Comparison of ENCODE assay signal across 10 mouse cellular contexts in genomic region chr7:44955628-44956027, GRCm38 (mm10). TPM values are rescaled to one million over a fixed set of nuclear protein-coding genes. Genes with fewer than 3 reads are reported as not detected.
DNase-seq lines count a peak whose midpoint lies in the region; ATAC-seq and TF ChIP-seq lines count a peak whose summit lies in the region.
"Had no signal": no experiment of that assay in that cellular context is flagged by ENCODE, and none has a peak within 500 bp of the region (broad histone marks: within the 10 kb centered on the region; RNA-seq: fewer than 3 reads in every experiment).

No protein-coding gene starts in this region.

- H3K9me3 ChIP-seq in midbrain, embryonic 16.5 days (replicated peaks; ENCODE audit: control insufficient read depth, low read length, poor library complexity, severe bottlenecking), result no peaks in the 10 kb centered on the region
- H3K9me3 ChIP-seq: limb, embryonic 12.5 days had no signal

- H3K4me3 ChIP-seq in layer of hippocampus, adult 2 months, result no peak overlapping the region
- H3K4me3 ChIP-seq in cortical plate, adult 2 months (ENCODE audit: insufficient read depth, low read length), result no peak overlapping the region
- no peak overlapping the region for H3K4me3 ChIP-seq in midbrain, embryonic 16.5 days (ENCODE audit: low read depth, low read length)
- H3K4me3 ChIP-seq: limb, embryonic 12.5 days had no signal

- H3K4me1 ChIP-seq in cortical plate, adult 2 months (ENCODE audit: control insufficient read depth, insufficient read depth, low read length), result no peaks in the 10 kb centered on the region
- no peaks in the 10 kb centered on the region; the same call in 1 of the 2 replicates for H3K4me1 ChIP-seq in midbrain, embryonic 16.5 days (ENCODE audit: control insufficient read depth, insufficient read depth, low read length)

- peaks cover 11% of the 10 kb centered on the region for H3K27me3 ChIP-seq in midbrain, embryonic 16.5 days (ENCODE audit: control insufficient read depth, insufficient read depth, low read depth, low read length)

- no peak for ATAC-seq in midbrain, embryonic 16.5 days

- H3K36me3 ChIP-seq in midbrain, embryonic 16.5 days (ENCODE audit: control insufficient read depth, insufficient read depth, low read length), result peaks cover 5% of the 10 kb centered on the region

- peak; percentile 26 for DNase-seq in cerebellum, adult 9-11 months
- DNase-seq in cerebellum, adult 9-10 months, result no peak
- DNase-seq in layer of hippocampus, adult 2 months (ENCODE audit: low spot score in 2 of 2), result no peak
- no peak for DNase-seq in layer of hippocampus, postnatal 10 days (ENCODE audit: low spot score in 2 of 2)
- peak; percentile 53 for DNase-seq in CD4-positive helper T cell, adult 2 months (ENCODE audit: low read depth, low spot score)
- no peak for DNase-seq in adrenal gland, adult 2 months

- TF ChIP-seq POLR2A in cortical plate, adult 2 months (IDR thresholded peaks at IDR 0.05; ENCODE audit: extremely low read depth, insufficient read depth, low read length), result no peak

- 47% methylated on average over 5 of the region's 5 CpGs for WGBS in midbrain, embryonic 16.5 days

- H3K27ac ChIP-seq in layer of hippocampus, adult 2 months, result no peak overlapping the region
- H3K27ac ChIP-seq in cortical plate, adult 2 months (ENCODE audit: insufficient read depth, low read length), result no peak overlapping the region
- H3K27ac ChIP-seq in midbrain, embryonic 16.5 days (ENCODE audit: low read length), result no peak overlapping the region
- H3K27ac ChIP-seq: limb, embryonic 12.5 days had no signal

- no peak overlapping the region for H3K4me2 ChIP-seq in midbrain, embryonic 16.5 days (ENCODE audit: low read length)
- H3K4me2 ChIP-seq: limb, embryonic 12.5 days had no signal

- TF ChIP-seq CTCF in layer of hippocampus, adult 2 months (conservative IDR thresholded peaks at IDR 0.05), result peak; percentile 82
- TF ChIP-seq CTCF in cortical plate, adult 2 months (IDR thresholded peaks at IDR 0.05; ENCODE audit: extremely low read depth, insufficient read depth, low read length), result peak; percentile 45; the same call in 1 of the 2 replicates

- H3K9ac ChIP-seq in midbrain, embryonic 16.5 days (ENCODE audit: low read depth, low read length), result no peak overlapping the region
- H3K9ac ChIP-seq: limb, embryonic 12.5 days had no signal

RNA-seq across cellular contexts. Expression of gene Tsks, which starts 12.6 kb away (rescaled TPM):
- 1 to 10 TPM; 1.3 to 2.0 TPM for total RNA-seq in layer of hippocampus, adult 2 months (2021)
- under 1 TPM; 0.25 to 0.64 TPM for total RNA-seq in layer of hippocampus, postnatal 10 days (2021)
- 1.5 and 2.0 TPM in 2 replicates for polyA plus RNA-seq in cortical plate, adult 2 months (2012; rRNA removed)
- total RNA-seq in adrenal gland, adult 2 months (2021), result not detected
- 0.13 and 0.31 TPM in 2 replicates for polyA plus RNA-seq in adrenal gland, adult 2 months (2012; rRNA removed)
- polyA plus RNA-seq in midbrain, embryonic 16.5 days (2015; fragmentation: Nextera tagmentation; extraction: Ambion mirVana), result 0.10 and 0.25 TPM in 2 replicates
- polyA plus RNA-seq: intestine, embryonic 14.5 days had no signal

RNA-seq across cellular contexts. Expression of gene Cpt1c, which starts 19.0 kb away (rescaled TPM):
- 100 to 1,000 TPM; 138 to 140 TPM for total RNA-seq in layer of hippocampus, adult 2 months (2021)
- total RNA-seq in layer of hippocampus, postnatal 10 days (2021), result 100 to 1,000 TPM in 1 of 2 experiments, 10 to 100 TPM in 1; 99.2 to 101 TPM
- 154 and 164 TPM in 2 replicates for polyA plus RNA-seq in cortical plate, adult 2 months (2012; rRNA removed)
- 10 to 100 TPM in 1 of 2 experiments, 1 to 10 TPM in 1; 7.3 to 13.5 TPM for total RNA-seq in adrenal gland, adult 2 months (2021)
- 29.6 and 37.5 TPM in 2 replicates for polyA plus RNA-seq in adrenal gland, adult 2 months (2012; rRNA removed)
- polyA plus RNA-seq in midbrain, embryonic 16.5 days (2015; fragmentation: Nextera tagmentation; extraction: Ambion mirVana), result 58.4 and 63.1 TPM in 2 replicates

RNA-seq across cellular contexts. Expression of gene Ap2a1, which starts 26.3 kb away (rescaled TPM):
- total RNA-seq in layer of hippocampus, adult 2 months (2021), result 100 to 1,000 TPM; 298 to 305 TPM
- 100 to 1,000 TPM; 261 to 290 TPM for total RNA-seq in layer of hippocampus, postnatal 10 days (2021)
- polyA plus RNA-seq in cortical plate, adult 2 months (2012; rRNA removed), result 241 and 247 TPM in 2 replicates
- 100 to 1,000 TPM in 1 of 2 experiments, 10 to 100 TPM in 1; 86.3 to 105 TPM for total RNA-seq in adrenal gland, adult 2 months (2021)
- 119 and 121 TPM in 2 replicates for polyA plus RNA-seq in adrenal gland, adult 2 months (2012; rRNA removed)
- 122 and 136 TPM in 2 replicates for polyA plus RNA-seq in midbrain, embryonic 16.5 days (2015; fragmentation: Nextera tagmentation; extraction: Ambion mirVana)

RNA-seq across cellular contexts. Expression of gene Prmt1, which starts 30.7 kb away (rescaled TPM):
- total RNA-seq in layer of hippocampus, adult 2 months (2021), result 100 to 1,000 TPM; 165 to 171 TPM
- 100 to 1,000 TPM; 232 to 248 TPM for total RNA-seq in layer of hippocampus, postnatal 10 days (2021)
- 162 and 169 TPM in 2 replicates for polyA plus RNA-seq in cortical plate, adult 2 months (2012; rRNA removed)
- 100 to 1,000 TPM; 166 to 234 TPM for total RNA-seq in adrenal gland, adult 2 months (2021)
- polyA plus RNA-seq in adrenal gland, adult 2 months (2012; rRNA removed), result 101 and 122 TPM in 2 replicates
- polyA plus RNA-seq in midbrain, embryonic 16.5 days (2015; fragmentation: Nextera tagmentation; extraction: Ambion mirVana), result 671 and 697 TPM in 2 replicates

RNA-seq across cellular contexts. Expression of gene Irf3, which starts 41.8 kb away (rescaled TPM):
- 10 to 100 TPM; 38.4 to 42.7 TPM for total RNA-seq in layer of hippocampus, adult 2 months (2021)
- total RNA-seq in layer of hippocampus, postnatal 10 days (2021), result 10 to 100 TPM; 38.1 to 42.5 TPM
- 82.4 and 87.4 TPM in 2 replicates for polyA plus RNA-seq in cortical plate, adult 2 months (2012; rRNA removed)
- total RNA-seq in adrenal gland, adult 2 months (2021), result 100 to 1,000 TPM; 105 to 130 TPM
- 93.3 and 98.1 TPM in 2 replicates for polyA plus RNA-seq in adrenal gland, adult 2 months (2012; rRNA removed)
- 52.3 and 53.6 TPM in 2 replicates for polyA plus RNA-seq in midbrain, embryonic 16.5 days (2015; fragmentation: Nextera tagmentation; extraction: Ambion mirVana)

Comparison
In these comparisons a context has a peak if more than half of its experiments do, and no peak if none do; other contexts are left out.
1. DNase-seq: peak in cerebellum, adult 9-11 months (single experiment) and CD4-positive helper T cell, adult 2 months (single experiment); none in cerebellum, adult 9-10 months (single experiment), layer of hippocampus, adult 2 months (0 of 2), layer of hippocampus, postnatal 10 days (0 of 2) and adrenal gland, adult 2 months (single experiment).
2. RNA of gene Cpt1c, which starts 19.0 kb away (total RNA-seq): 138 to 140 TPM in layer of hippocampus, adult 2 months and 99.2 to 101 TPM in layer of hippocampus, postnatal 10 days; 7.3 to 13.5 TPM in adrenal gland, adult 2 months; every median in the first group is over 4 times any median in the second.